Mouse (Mus musculus): ENCODE measurements around the gene Nav3. TPM values are rescaled to one million over a fixed set of nuclear protein-coding genes. Genes with fewer than 3 reads are reported as not detected.

Gene Nav3
- polyA plus RNA-seq, 1 experiment from 2014 or later: 2.3 TPM

DNA sequence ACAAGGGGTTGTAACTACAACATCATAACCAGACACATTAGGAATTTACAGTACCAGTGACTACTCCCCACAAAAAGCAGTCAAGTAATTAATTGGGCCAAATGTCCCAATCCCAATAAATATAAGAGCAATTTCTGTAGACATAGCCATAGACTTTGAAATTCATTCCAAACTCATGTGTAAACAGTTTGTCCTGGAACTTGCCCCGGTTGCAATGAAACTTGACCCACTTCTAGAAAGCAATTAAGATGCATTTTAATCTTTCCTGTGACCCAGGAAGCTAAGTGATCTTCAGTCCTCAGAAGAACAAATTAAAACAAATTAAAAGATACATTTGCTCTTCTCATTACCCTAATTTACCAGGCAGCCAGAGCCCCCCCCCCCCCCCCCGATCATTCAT lies 590.6 kb downstream of the Nav3 start:
- H3K4me2 ChIP-seq: no peak overlapping the region
- no peak overlapping the region for H3K4me3 ChIP-seq
- H3K36me3 ChIP-seq: no peaks in the 10 kb centered on the region
- no peaks in the 10 kb centered on the region for H3K9me3 ChIP-seq (replicated peaks)
- no peak overlapping the region for H3K9ac ChIP-seq
- no peaks in the 10 kb centered on the region for H3K27me3 ChIP-seq
- ATAC-seq (replicated peaks; ENCODE audit: insufficient number of reproducible peaks, insufficient read depth, low FRiP score, low read depth): no peak
- no peak overlapping the region for H3K27ac ChIP-seq
- H3K4me1 ChIP-seq (replicated peaks): peaks cover 2% of the 10 kb centered on the region; the same call in 1 of the 2 replicates
- WGBS: 46% methylated on average over 1 of the region's 2 CpGs

DNA sequence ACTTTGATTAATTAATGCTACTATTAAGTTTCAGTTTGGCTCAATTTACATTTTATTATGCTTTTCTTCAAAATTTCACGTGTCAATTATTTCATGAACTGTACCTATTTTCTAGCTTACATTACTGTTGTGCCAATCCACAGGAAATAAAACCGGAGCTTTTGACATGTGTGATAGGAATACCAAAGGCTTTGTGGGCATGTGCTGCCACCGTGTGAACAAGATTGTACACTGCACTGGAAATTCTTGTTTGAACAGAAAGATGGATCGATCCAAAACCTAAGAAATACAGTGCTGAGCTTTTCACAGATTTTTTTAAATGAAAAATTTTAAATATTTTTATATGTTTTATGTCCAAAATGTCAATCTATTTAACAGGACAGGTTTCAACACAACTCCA lies 591.3 kb downstream of the Nav3 start:
- no peaks in the 10 kb centered on the region for H3K27me3 ChIP-seq
- H3K9me3 ChIP-seq (replicated peaks): no peaks in the 10 kb centered on the region
- no peak overlapping the region for H3K27ac ChIP-seq
- no peak overlapping the region for H3K4me3 ChIP-seq
- peaks cover 2% of the 10 kb centered on the region; the same call in 1 of the 2 replicates for H3K4me1 ChIP-seq (replicated peaks)
- no peak overlapping the region for H3K4me2 ChIP-seq
- no peak overlapping the region for H3K9ac ChIP-seq
- no peak for ATAC-seq (replicated peaks; ENCODE audit: insufficient number of reproducible peaks, insufficient read depth, low FRiP score, low read depth)
- 23% methylated on average over 4 of the region's 4 CpGs for WGBS
- H3K36me3 ChIP-seq: no peaks in the 10 kb centered on the region

DNA sequence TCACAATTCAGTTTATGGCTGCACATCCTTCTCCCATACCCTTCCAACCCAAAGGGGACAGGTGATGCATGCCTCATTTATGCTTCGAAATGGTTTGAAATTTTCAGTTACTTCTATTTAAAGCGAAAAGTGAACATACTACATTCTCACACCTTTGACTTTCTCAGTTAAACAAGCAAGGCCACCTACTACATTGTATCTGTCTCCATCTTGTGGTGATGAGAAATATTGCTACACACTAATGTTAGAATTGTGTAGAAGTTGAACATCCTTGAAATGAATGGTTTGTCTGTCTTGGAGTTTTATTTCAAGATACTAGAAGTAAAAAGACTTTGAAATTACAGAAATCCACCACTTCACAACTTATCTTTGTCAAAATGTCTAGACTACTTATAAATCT lies 594.7 kb downstream of the Nav3 start:
- no peak for ATAC-seq (replicated peaks; ENCODE audit: insufficient number of reproducible peaks, insufficient read depth, low FRiP score, low read depth)
- WGBS: 49% methylated on average over 2 of the region's 2 CpGs

DNA sequence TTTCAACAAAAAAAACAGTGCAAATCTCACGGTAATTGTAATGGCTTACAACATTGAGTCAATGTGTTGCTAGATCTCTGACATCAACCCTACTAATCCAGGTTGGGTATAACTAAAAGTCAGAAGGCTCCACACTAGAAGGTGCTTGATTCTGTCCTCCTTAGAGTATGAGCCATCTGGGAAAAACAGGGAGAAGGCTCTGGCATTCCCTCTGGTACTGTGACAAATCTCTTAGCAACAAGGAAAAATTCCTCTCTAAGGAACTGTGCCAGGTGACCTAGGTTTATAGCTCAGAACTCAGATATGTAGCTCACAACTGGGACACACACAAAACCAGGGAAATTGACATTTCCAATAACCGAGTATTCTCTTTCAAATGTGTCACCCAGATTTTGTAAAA lies 597.4 kb downstream of the Nav3 start:
- Histone ChIP-seq H3K36me3 (no peaks in the 10 kb centered on the region), H3K9me3 (replicated peaks) (no peaks in the 10 kb centered on the region), H3K4me2 (no peak overlapping the region), H3K4me1 (replicated peaks) (peaks cover under 1% of the 10 kb centered on the region; the same call in 1 of the 2 replicates), H3K4me3 (no peak overlapping the region), H3K9ac (no peak overlapping the region), H3K27me3 (no peaks in the 10 kb centered on the region), H3K27ac (no peak overlapping the region)
- no peak for ATAC-seq (replicated peaks; ENCODE audit: insufficient number of reproducible peaks, insufficient read depth, low FRiP score, low read depth)
- 77% methylated on average over 2 of the region's 2 CpGs for WGBS

More for the DNA sequence above, 594.7 kb downstream of the Nav3 start:
- no peak overlapping the region for H3K9ac ChIP-seq
- peaks cover 2% of the 10 kb centered on the region; the same call in 1 of the 2 replicates for H3K4me1 ChIP-seq (replicated peaks)
- H3K27me3 ChIP-seq: no peaks in the 10 kb centered on the region
- H3K9me3 ChIP-seq (replicated peaks): no peaks in the 10 kb centered on the region
- no peak overlapping the region for H3K4me3 ChIP-seq
- no peaks in the 10 kb centered on the region for H3K36me3 ChIP-seq
- H3K27ac ChIP-seq: no peak overlapping the region
- no peak overlapping the region for H3K4me2 ChIP-seq

DNA sequence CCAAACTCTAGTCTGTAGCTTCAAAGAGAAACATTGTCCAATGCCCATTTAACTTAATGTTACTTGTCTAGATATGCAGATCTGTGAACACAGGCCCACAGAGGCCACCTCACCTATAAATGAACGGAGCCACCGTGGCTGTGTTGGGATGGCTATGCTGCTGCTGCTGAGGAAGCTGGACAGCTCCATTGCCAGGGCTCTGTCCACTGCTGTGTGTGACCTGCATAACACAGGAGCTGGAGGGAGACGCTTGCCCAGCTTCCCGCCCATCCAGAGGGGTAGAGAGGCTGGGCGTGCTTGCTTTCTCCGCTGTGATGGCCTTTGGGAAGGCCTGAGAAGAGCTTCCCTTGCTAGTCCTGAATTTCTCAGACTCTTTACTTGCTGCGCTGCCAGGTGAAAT lies 603.6 kb downstream of the Nav3 start:
- H3K4me1 ChIP-seq (replicated peaks): no peaks in the 10 kb centered on the region

DNA sequence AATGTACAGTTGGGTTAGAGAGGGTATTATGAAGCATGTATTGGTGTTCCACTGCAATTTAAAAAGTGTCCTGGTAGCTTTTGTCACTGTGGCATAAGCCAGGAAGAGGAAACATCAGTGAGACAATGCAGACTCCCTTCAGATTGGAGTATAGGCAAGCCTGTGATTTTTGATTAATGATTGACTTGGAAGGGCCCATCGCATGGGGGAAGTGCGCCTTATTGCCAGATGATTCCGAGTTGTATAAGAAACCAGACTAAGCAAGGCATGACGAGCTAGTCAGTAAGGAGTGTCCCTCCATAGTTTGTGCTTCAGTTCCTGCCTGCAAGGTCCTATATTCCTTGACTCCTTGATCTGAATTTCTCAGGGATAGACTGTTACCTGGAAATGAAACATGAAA lies 608.4 kb downstream of the Nav3 start:
- no peaks in the 10 kb centered on the region for H3K36me3 ChIP-seq
- no peaks in the 10 kb centered on the region for H3K27me3 ChIP-seq
- no peak overlapping the region for H3K4me3 ChIP-seq
- ATAC-seq (replicated peaks; ENCODE audit: insufficient number of reproducible peaks, insufficient read depth, low FRiP score, low read depth): no peak
- no peak overlapping the region for H3K27ac ChIP-seq
- H3K4me2 ChIP-seq: no peak overlapping the region
- H3K9ac ChIP-seq: no peak overlapping the region
- no peaks in the 10 kb centered on the region for H3K9me3 ChIP-seq (replicated peaks)
- H3K4me1 ChIP-seq (replicated peaks): no peaks in the 10 kb centered on the region
- 78% methylated on average over 4 of the region's 4 CpGs for WGBS

More for the DNA sequence above, 603.6 kb downstream of the Nav3 start:
- Histone ChIP-seq H3K27ac (no peak overlapping the region), H3K9me3 (replicated peaks) (no peaks in the 10 kb centered on the region), H3K4me3 (no peak overlapping the region), H3K27me3 (no peaks in the 10 kb centered on the region), H3K36me3 (no peaks in the 10 kb centered on the region), H3K9ac (no peak overlapping the region), H3K4me2 (no peak overlapping the region)
- no peak for ATAC-seq (replicated peaks; ENCODE audit: insufficient number of reproducible peaks, insufficient read depth, low FRiP score, low read depth)
- WGBS: 29% methylated on average over 7 of the region's 7 CpGs

DNA sequence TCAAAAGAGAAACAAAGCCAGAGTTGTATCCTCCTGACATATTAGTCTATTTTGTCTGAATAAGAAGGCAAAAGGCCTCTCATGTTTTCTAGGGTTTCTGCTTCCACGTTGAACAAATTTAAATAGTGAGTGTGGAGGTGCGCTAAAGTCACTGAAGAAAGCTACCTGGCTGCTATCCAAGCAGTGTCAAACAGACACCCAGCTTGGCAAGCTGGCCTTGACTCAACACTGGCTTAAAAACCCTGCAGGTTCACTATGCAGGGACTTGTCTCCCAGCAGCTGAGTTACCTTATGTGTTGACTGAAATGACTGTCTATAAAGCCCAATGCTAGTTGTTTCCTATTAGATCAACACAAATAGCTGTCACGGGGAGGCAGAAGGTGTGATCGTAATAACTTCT lies 612.3 kb downstream of the Nav3 start:
- Histone ChIP-seq H3K9me3 (replicated peaks) (no peaks in the 10 kb centered on the region), H3K27me3 (no peaks in the 10 kb centered on the region), H3K4me1 (replicated peaks) (no peaks in the 10 kb centered on the region), H3K36me3 (no peaks in the 10 kb centered on the region), H3K27ac (no peak overlapping the region), H3K4me3 (no peak overlapping the region), H3K9ac (no peak overlapping the region), H3K4me2 (no peak overlapping the region)
- 48% methylated on average over 4 of the region's 4 CpGs for WGBS
- no peak for ATAC-seq (replicated peaks; ENCODE audit: insufficient number of reproducible peaks, insufficient read depth, low FRiP score, low read depth)

DNA sequence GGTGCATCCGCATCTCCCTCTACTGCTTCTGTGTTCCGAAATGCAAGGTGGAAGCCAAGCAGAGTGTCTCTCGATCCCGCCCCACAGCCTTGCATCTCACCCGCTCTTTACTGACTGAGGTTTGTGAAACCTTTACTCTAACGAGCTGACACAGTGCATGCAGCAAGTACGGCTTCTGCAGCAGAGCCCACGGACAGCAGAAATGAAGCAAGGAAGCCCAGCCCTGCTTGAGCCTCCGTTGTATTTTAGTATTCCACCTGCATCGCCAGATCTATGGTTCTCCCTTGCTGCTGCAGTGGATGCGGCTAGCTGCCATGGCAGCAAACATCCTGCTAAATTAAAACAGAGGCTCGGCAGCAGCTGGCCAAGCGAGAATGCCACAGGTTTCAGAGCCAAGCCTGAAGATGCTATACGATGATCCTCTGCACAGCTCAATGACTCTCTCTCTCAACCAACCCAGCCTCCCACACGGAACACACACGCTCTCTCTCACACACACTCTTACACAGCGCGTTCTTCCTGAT lies 623.2 kb downstream of the Nav3 start:
- 36% methylated on average over 18 of the region's 18 CpGs for WGBS
- no peaks in the 10 kb centered on the region for H3K9me3 ChIP-seq (replicated peaks)
- no peaks in the 10 kb centered on the region for H3K4me1 ChIP-seq (replicated peaks)
- no peak overlapping the region for H3K27ac ChIP-seq
- ATAC-seq (replicated peaks; ENCODE audit: insufficient number of reproducible peaks, insufficient read depth, low FRiP score, low read depth): no peak
- no peak overlapping the region for H3K9ac ChIP-seq
- peak overlapping the region; percentile 33; the same call in 1 of the 2 replicates for H3K4me2 ChIP-seq
- H3K4me3 ChIP-seq: no peak overlapping the region
- H3K36me3 ChIP-seq: no peaks in the 10 kb centered on the region
- no peaks in the 10 kb centered on the region for H3K27me3 ChIP-seq

DNA sequence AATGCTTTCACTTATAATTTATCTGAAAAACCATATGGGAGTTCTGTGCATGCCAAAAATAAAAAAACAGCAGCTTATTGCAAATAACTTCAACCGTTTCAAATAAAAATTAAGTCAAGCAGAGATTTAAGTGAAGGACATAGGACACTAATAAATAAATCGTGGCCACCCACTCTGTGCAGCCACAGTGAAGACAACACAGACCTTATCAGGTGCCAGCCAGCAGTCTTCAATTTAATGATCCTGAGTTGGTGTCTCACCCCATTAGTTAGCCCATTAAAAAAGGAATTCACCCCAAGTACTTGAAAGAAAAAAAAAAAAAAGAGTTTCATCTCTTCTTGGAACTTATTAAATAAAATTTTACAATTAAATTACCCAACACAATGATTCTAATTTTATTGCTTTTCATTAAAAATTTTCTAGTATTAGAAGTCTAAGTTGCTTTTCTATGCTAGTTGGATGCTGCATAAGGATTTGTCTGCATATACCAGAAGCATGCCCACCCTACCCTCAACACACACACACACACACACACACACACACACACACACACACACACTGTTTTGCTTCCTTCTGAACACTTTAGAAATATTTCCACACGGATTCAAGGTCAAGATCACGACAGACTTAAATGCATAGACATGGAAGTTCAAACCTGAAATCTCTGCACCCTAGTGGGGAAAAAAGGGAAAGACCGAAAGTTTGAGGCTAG lies 649.1 kb downstream of the Nav3 start:
- ATAC-seq (replicated peaks; ENCODE audit: insufficient number of reproducible peaks, insufficient read depth, low FRiP score, low read depth): no peak
- Histone ChIP-seq H3K9me3 (replicated peaks) (no peaks in the 10 kb centered on the region), H3K4me3 (no peak overlapping the region), H3K4me2 (no peak overlapping the region), H3K36me3 (no peaks in the 10 kb centered on the region), H3K27ac (no peak overlapping the region), H3K27me3 (no peaks in the 10 kb centered on the region), H3K4me1 (replicated peaks) (no peaks in the 10 kb centered on the region), H3K9ac (no peak overlapping the region)
- 67% methylated on average over 5 of the region's 5 CpGs for WGBS

DNA sequence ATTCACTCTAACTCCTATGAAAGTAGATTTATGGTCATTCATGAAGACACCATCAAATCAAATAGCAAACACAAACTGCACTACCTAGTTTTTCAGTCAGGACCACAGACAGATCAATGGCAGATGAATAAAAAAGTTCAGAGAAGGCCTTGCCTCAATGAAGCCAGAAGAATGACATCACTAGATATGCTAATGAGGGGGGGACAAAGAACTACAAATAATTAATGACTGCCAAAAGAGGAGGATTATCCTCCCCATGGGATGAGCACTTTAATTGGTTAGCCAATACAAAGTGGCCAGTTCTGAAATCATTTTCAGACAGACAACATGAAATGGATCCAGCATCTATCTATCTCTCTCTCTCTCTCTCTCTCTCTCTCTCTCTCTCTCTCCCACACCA lies 652.6 kb downstream of the Nav3 start:
- no peak overlapping the region for H3K9ac ChIP-seq
- H3K4me2 ChIP-seq: no peak overlapping the region
- no peak overlapping the region for H3K27ac ChIP-seq
- H3K4me3 ChIP-seq: no peak overlapping the region
- no peaks in the 10 kb centered on the region for H3K4me1 ChIP-seq (replicated peaks)
- ATAC-seq (replicated peaks; ENCODE audit: insufficient number of reproducible peaks, insufficient read depth, low FRiP score, low read depth): no peak
- no peaks in the 10 kb centered on the region for H3K9me3 ChIP-seq (replicated peaks)
- H3K36me3 ChIP-seq: no peaks in the 10 kb centered on the region
- no peaks in the 10 kb centered on the region for H3K27me3 ChIP-seq

DNA sequence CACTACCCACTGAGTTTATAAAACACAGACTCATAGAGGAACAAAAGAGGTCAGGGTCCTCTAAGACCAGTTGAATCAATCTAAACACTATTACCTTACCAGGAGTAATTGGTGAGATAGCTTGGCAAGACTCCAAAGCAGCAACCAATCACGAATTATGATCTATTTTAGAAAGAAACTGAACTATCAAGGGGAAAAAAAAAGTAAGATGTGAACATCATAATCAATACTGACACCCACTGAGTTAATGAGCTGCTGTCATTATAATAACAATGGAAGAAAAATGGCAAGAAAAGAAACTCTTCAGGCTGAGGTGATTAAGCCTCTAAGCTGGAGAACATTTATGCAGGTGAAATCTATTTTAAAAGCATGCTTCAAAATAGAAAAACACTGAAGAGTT lies 653.8 kb downstream of the Nav3 start:
- Histone ChIP-seq H3K9me3 (replicated peaks) (no peaks in the 10 kb centered on the region), H3K27me3 (no peaks in the 10 kb centered on the region), H3K4me2 (no peak overlapping the region), H3K4me1 (replicated peaks) (no peaks in the 10 kb centered on the region), H3K27ac (no peak overlapping the region), H3K4me3 (no peak overlapping the region), H3K36me3 (no peaks in the 10 kb centered on the region), H3K9ac (no peak overlapping the region)
- ATAC-seq (replicated peaks; ENCODE audit: insufficient number of reproducible peaks, insufficient read depth, low FRiP score, low read depth): no peak
- 50% methylated on average over 1 of the region's 1 CpGs for WGBS

DNA sequence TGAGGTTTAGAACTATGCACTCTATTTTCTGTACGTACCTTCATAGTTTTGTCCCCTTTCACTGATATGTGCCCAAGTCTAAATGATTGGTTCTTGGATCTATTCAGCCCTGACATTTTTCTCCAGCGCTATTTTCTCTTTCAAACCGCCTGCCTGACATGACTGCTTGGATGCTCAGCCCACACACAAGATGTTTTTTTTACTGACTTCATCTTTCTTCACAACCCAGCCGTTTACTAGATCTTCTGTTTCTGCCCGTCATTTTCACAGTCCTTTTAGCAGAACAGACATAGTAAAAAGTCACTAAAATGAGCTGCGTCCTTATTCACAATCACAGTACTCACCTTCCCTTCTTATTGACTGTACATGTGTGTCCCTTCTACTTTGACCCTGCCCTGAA lies 656.8 kb downstream of the Nav3 start:
- Histone ChIP-seq H3K9me3 (replicated peaks) (no peaks in the 10 kb centered on the region), H3K4me2 (no peak overlapping the region), H3K4me1 (replicated peaks) (no peaks in the 10 kb centered on the region), H3K4me3 (no peak overlapping the region), H3K9ac (no peak overlapping the region), H3K27ac (no peak overlapping the region), H3K36me3 (no peaks in the 10 kb centered on the region), H3K27me3 (no peaks in the 10 kb centered on the region)
- WGBS: 68% methylated on average over 6 of the region's 6 CpGs
- no peak for ATAC-seq (replicated peaks; ENCODE audit: insufficient number of reproducible peaks, insufficient read depth, low FRiP score, low read depth)
